Mouse (Mus musculus) hindbrain, postnatal 0 days (tissue): Measurements from ENCODE around the gene Col4a1. TPM values are rescaled to one million over a fixed set of nuclear protein-coding genes. Genes with fewer than 3 reads are reported as not detected.

Experiments
- ATAC-seq: fragments of 200-750 bp; cut with Nextera tagmentation; 2 replicates; pipeline ENCODE4 v1.8.0; 2017; ENCODE audit warnings: mild to moderate bottlenecking, moderate TSS enrichment, moderate library complexity
- DNase-seq: peaks from one replicate; pipeline ENCODE4 v3.0.0-alpha.2; 2015; ENCODE audit warnings: low spot score
- H3K27ac ChIP-seq: fragments of 300-500 bp; sonication (generic); 2 replicates; pipeline ENCODE4 v1.5.1; 2014; ENCODE audit warnings: mild to moderate bottlenecking
- H3K27me3 ChIP-seq: fragments of 300-500 bp; sonication (generic); 2 replicates; pipeline ENCODE4 v1.6.1; 2014; ENCODE audit warnings: low read length, mixed read lengths; ENCODE audit not compliant: insufficient read depth
- H3K36me3 ChIP-seq: fragments of 300-500 bp; sonication (generic); 2 replicates; pipeline ENCODE4 v1.6.1; 2014; ENCODE audit warnings: low read length, mixed read lengths; ENCODE audit not compliant: insufficient read depth
- H3K4me1 ChIP-seq: fragments of 300-500 bp; sonication (generic); 2 replicates; pipeline ENCODE4 v1.6.1; 2014; ENCODE audit warnings: antibody characterized with exemption, low read length, mixed read lengths; ENCODE audit not compliant: insufficient read depth
- H3K4me2 ChIP-seq: fragments of 300-500 bp; sonication (generic); 2 replicates; pipeline ENCODE4 v1.6.1; 2014; ENCODE audit warnings: low read depth, mild to moderate bottlenecking, low read length, moderate library complexity, mixed read lengths
- H3K4me3 ChIP-seq: fragments of 300-500 bp; sonication (generic); 2 replicates; pipeline ENCODE4 v1.5.1; 2014; ENCODE audit warnings: low read length
- H3K9ac ChIP-seq: fragments of 300-500 bp; sonication (generic); replicated peaks from 2 replicates; pipeline ENCODE4 v1.6.1; 2014; ENCODE audit warnings: mild to moderate bottlenecking, low read length, moderate library complexity, mixed read lengths
- H3K9me3 ChIP-seq: fragments of 300-500 bp; sonication (generic); 2 replicates; pipeline ENCODE4 v1.6.1; 2016; ENCODE audit warnings: low read length, mixed read lengths
- CTCF ChIP-seq: IDR thresholded peaks from 2 replicates; pipeline ENCODE4 v1.5.1; 2016; ENCODE audit warnings: antibody characterized with exemption, control low read depth, low read depth
- WGBS: fragments of 180-500 bp; shearing (Covaris S2); extraction: QIAGEN DNeasy Blood & Tissue Kit; methylation state at CpG from one replicate; pipeline ENCODE4 v1.1.7; 2014; 5-methylcytosine and 5-hydroxymethylcytosine counted together
- polyA plus RNA-seq: library from polyadenylated mRNA; unstranded; fragments of >200 nt; fragmentation: Nextera tagmentation; extraction: Ambion mirVana; gene quantifications from 2 replicates; pipeline ENCODE4 v1.2.1, GENCODE M21; 2015
- total RNA-seq: library from RNA; depleted of rRNA; stranded (reverse); fragments of >200 nt; gene quantifications from 2 replicates; pipeline ENCODE4 v1.2.3, GENCODE M21; 2014

The Col4a1 gene
- total and polyA plus RNA-seq, 2 experiments from 2014 or later: 46.4 to 203 TPM

GRCm38 (mm10) chr8:11187581-11188271, 124.9 kb downstream of the Col4a1 start:
- 1% methylated on average over 46 of the region's 46 CpGs for WGBS
- peak; percentile 91 for DNase-seq
- H3K27ac ChIP-seq: no peak overlapping the region
- peak overlapping the region; percentile 45; the same call in 1 of the 2 replicates for H3K9ac ChIP-seq
- no peaks in the 10 kb centered on the region for H3K36me3 ChIP-seq
- TF ChIP-seq CTCF: peak; percentile 97
- H3K9me3 ChIP-seq: no peaks in the 10 kb centered on the region
- H3K27me3 ChIP-seq: no peaks in the 10 kb centered on the region; the same call in 1 of the 2 replicates
- ATAC-seq: peak; percentile 84
- peak overlapping the region; percentile 97 for H3K4me2 ChIP-seq
- H3K4me3 ChIP-seq: peak overlapping the region; percentile 45
- 0 out of 2 replicates have a peak, but pooled peaks cover 9% of the 10 kb centered on the region for H3K4me1 ChIP-seq

- peak; percentile 19 for DNase-seq
Measured at GRCm38 (mm10) chr8:11186456-11186855, 126.2 kb downstream of the Col4a1 start.

DNA sequence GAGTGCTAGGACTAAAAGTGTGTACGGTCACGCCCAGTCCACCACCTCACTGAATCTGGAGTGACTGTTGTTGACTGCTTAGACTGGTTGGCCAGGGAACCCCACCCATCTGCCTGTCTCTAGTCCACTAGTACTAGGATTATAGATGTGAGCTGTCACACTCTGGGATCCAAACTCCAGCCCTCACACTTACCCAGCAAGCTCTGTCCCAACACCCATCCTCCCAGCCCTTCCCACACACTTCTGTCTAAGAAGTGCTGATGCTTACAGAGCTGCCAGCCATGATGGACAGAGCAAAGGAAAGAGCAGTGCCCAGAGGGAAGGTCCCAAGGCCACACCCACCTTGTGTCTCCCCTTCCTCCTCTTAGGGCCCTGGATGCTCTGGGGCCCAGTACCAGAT, 127.0 kb downstream of the Col4a1 start:
- no peaks in the 10 kb centered on the region; the same call in 1 of the 2 replicates for H3K27me3 ChIP-seq
- H3K27ac ChIP-seq: no peak overlapping the region
- no peak for TF ChIP-seq CTCF
- H3K9me3 ChIP-seq: no peaks in the 10 kb centered on the region
- no peak overlapping the region for H3K9ac ChIP-seq
- H3K4me1 ChIP-seq: 0 out of 2 replicates have a peak, but pooled peaks cover 9% of the 10 kb centered on the region
- no peak overlapping the region for H3K4me2 ChIP-seq
- H3K36me3 ChIP-seq: no peaks in the 10 kb centered on the region
- no peak overlapping the region for H3K4me3 ChIP-seq
- ATAC-seq: no peak
- no peak for DNase-seq
- WGBS: 93% methylated on average over 2 of the region's 2 CpGs

More at GRCm38 (mm10) chr8:11186456-11186855, 126.2 kb downstream of the Col4a1 start:
- TF ChIP-seq CTCF: no peak
- WGBS: 48% methylated on average over 4 of the region's 4 CpGs
- H3K9me3 ChIP-seq: no peaks in the 10 kb centered on the region
- H3K27me3 ChIP-seq: no peaks in the 10 kb centered on the region; the same call in 1 of the 2 replicates
- no peak overlapping the region for H3K27ac ChIP-seq
- no peak for ATAC-seq
- H3K9ac ChIP-seq: no peak overlapping the region
- no peak overlapping the region for H3K4me2 ChIP-seq
- H3K4me1 ChIP-seq: 0 out of 2 replicates have a peak, but pooled peaks cover 9% of the 10 kb centered on the region
- no peak overlapping the region for H3K4me3 ChIP-seq
- H3K36me3 ChIP-seq: no peaks in the 10 kb centered on the region

DNA sequence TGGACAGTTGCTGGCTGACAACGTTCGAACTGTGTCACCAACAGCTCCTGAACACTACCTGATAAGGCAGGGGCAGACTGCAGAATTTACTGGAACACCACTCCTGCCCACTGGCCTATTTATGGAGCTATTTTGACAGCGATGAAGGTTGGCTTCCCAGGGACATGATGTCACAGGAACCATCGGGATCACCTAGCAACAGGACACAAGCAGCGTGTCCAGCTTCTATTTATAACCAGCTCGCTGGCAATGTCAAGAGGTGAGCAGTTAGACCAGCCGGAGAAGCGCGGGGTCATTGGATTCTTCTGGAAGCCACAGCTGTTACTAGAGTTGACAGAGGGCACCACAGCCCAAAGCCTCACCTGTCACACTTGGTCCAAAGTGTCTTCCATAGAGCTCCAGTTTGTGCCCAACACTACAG, 129.0 kb downstream of the Col4a1 start:
- ATAC-seq: no peak
- DNase-seq: peak; percentile 36
- H3K36me3 ChIP-seq: no peaks in the 10 kb centered on the region
- H3K4me2 ChIP-seq: no peak overlapping the region
- 0 out of 2 replicates have a peak, but pooled peaks cover 9% of the 10 kb centered on the region for H3K4me1 ChIP-seq
- H3K27ac ChIP-seq: no peak overlapping the region
- H3K9me3 ChIP-seq: no peaks in the 10 kb centered on the region
- no peak overlapping the region for H3K4me3 ChIP-seq
- no peaks in the 10 kb centered on the region; the same call in 1 of the 2 replicates for H3K27me3 ChIP-seq
- WGBS: 52% methylated on average over 9 of the region's 9 CpGs
- H3K9ac ChIP-seq: no peak overlapping the region
- TF ChIP-seq CTCF: no peak

- 71% methylated on average over 12 of the region's 12 CpGs for WGBS
- H3K4me3 ChIP-seq: no peak overlapping the region
- no peak overlapping the region for H3K4me2 ChIP-seq
- ATAC-seq (no peak), DNase-seq (no peak)
- H3K9ac ChIP-seq: no peak overlapping the region
- no peaks in the 10 kb centered on the region for H3K9me3 ChIP-seq
- H3K4me1 ChIP-seq: 0 out of 2 replicates have a peak, but pooled peaks cover 3% of the 10 kb centered on the region
- TF ChIP-seq CTCF: no peak
- no peaks in the 10 kb centered on the region for H3K36me3 ChIP-seq
- no peaks in the 10 kb centered on the region for H3K27me3 ChIP-seq
- no peak overlapping the region for H3K27ac ChIP-seq
Measured at GRCm38 (mm10) chr8:11182606-11183005, 130.0 kb downstream of the Col4a1 start.

GRCm38 (mm10) chr8:11182148-11182484, 130.5 kb downstream of the Col4a1 start:
- 51% methylated on average over 4 of the region's 4 CpGs for WGBS

More at GRCm38 (mm10) chr8:11182148-11182484, 130.5 kb downstream of the Col4a1 start:
- no peak for TF ChIP-seq CTCF
- no peak overlapping the region for H3K4me2 ChIP-seq
- no peak overlapping the region for H3K9ac ChIP-seq
- no peak overlapping the region for H3K27ac ChIP-seq
- DNase-seq (no peak), ATAC-seq (no peak)
- no peaks in the 10 kb centered on the region for H3K36me3 ChIP-seq
- H3K4me3 ChIP-seq: no peak overlapping the region
- H3K27me3 ChIP-seq: no peaks in the 10 kb centered on the region
- no peaks in the 10 kb centered on the region for H3K9me3 ChIP-seq
- no peaks in the 10 kb centered on the region for H3K4me1 ChIP-seq
